Mouse (Mus musculus) lung, adult 2 months (tissue): ENCODE data around the gene Cldn12.

Experiments used
- CTCF ChIP-seq: fragments of 200-500 bp; IDR thresholded peaks from 2 replicates; pipeline ENCODE4 v1.5.1; 2011; ENCODE audit warnings: mild to moderate bottlenecking, low read length, control low read depth; ENCODE audit not compliant: insufficient read depth
- POLR2A ChIP-seq: fragments of 200-500 bp; IDR thresholded peaks from 2 replicates; pipeline ENCODE4 v1.6.1; 2011; ENCODE audit warnings: low read depth, mild to moderate bottlenecking, control low read depth, low read length, borderline replicate concordance; ENCODE audit errors: extremely low read depth

DNA sequence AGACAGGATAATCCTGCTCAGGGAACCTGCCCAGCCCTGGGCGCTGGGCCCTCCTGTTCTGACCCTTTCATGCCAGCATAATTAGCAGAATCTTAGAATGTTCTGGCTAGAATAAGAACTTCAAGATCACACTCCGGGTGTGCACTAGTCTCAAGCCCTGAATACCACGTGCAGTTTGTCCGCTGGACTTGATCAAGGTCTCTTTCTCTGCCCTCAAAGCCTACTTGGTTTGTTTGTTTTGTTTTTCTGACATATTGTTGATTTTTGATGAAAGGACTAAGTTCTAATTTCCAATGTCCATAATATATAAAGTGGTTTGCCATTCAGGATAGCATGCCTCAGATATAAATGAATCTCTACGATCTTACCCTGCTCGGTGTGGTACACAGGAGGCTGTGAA is 35.7 kb downstream of the Cldn12 start, which contains the start of gene 1700015F17Rik:
- TF ChIP-seq CTCF (no peak), POLR2A (no peak)
